Mouse (Mus musculus): ENCODE data around the gene Pinlyp. TPM values are rescaled to one million over a fixed set of nuclear protein-coding genes. Genes with fewer than 3 reads are reported as not detected.
A peak's percentile ranks its signal among the peaks of the same experiment; 100 is the strongest.
"Not testable (repeated sequence)": the region's sequence is repeated elsewhere in the genome, so short reads cannot be mapped to it uniquely, and the experiment has no call there.

Pinlyp gene
- polyA plus RNA-seq, 1 experiment from 2014 or later, result not detected

- H3K4me1 ChIP-seq (replicated peaks; ENCODE audit: control insufficient read depth, insufficient read depth, low read length), result no peaks in the 10 kb centered on the region
- no peak overlapping the region for H3K4me3 ChIP-seq (replicated peaks; ENCODE audit: low read length)
- H3K27ac ChIP-seq, result no peak overlapping the region
- WGBS, result 59% methylated on average over 5 of the region's 5 CpGs
- no peak overlapping the region for H3K4me2 ChIP-seq (replicated peaks)
- H3K36me3 ChIP-seq (replicated peaks; ENCODE audit: control insufficient read depth, insufficient read depth), result peaks cover 9% of the 10 kb centered on the region; the same call in 1 of the 2 replicates
- no peaks in the 10 kb centered on the region for H3K27me3 ChIP-seq (ENCODE audit: control insufficient read depth, insufficient read depth, low read length)
- ATAC-seq (ENCODE audit: low FRiP score), result no peak
- DNase-seq (ENCODE audit: low spot score), result no peak
- H3K9ac ChIP-seq, result no peak overlapping the region
- no peaks in the 10 kb centered on the region for H3K9me3 ChIP-seq (ENCODE audit: control insufficient read depth, low read length)
Observed at GRCm38 (mm10) chr7:24522805-24523204, 23.1 kb downstream of the Pinlyp start.

- not testable (repeated sequence) for H3K27ac ChIP-seq; H3K4me3 ChIP-seq (replicated peaks; ENCODE audit: low read length); ATAC-seq (ENCODE audit: low FRiP score); H3K4me2 ChIP-seq (replicated peaks); H3K9ac ChIP-seq; DNase-seq (ENCODE audit: low spot score); H3K4me1 ChIP-seq (replicated peaks; ENCODE audit: control insufficient read depth, insufficient read depth, low read length); H3K9me3 ChIP-seq (ENCODE audit: control insufficient read depth, low read length); H3K27me3 ChIP-seq (ENCODE audit: control insufficient read depth, insufficient read depth, low read length)
- 77% methylated on average over 9 of the region's 10 CpGs for WGBS
- H3K36me3 ChIP-seq (replicated peaks; ENCODE audit: control insufficient read depth, insufficient read depth), result peaks cover 26% of the 10 kb centered on the region
Observed at GRCm38 (mm10) chr7:24520054-24520453, 25.9 kb downstream of the Pinlyp start.

GRCm38 (mm10) chr7:24519130-24519529 lies 26.8 kb downstream of the Pinlyp start:
- Histone ChIP-seq H3K9ac (no peak overlapping the region), H3K4me2 (replicated peaks) (no peak overlapping the region), H3K9me3 (ENCODE audit: control insufficient read depth, low read length) (no peaks in the 10 kb centered on the region), H3K27me3 (ENCODE audit: control insufficient read depth, insufficient read depth, low read length) (no peaks in the 10 kb centered on the region), H3K36me3 (replicated peaks; ENCODE audit: control insufficient read depth, insufficient read depth) (peaks cover 34% of the 10 kb centered on the region), H3K27ac (no peak overlapping the region), H3K4me3 (replicated peaks; ENCODE audit: low read length) (no peak overlapping the region), H3K4me1 (replicated peaks; ENCODE audit: control insufficient read depth, insufficient read depth, low read length) (no peaks in the 10 kb centered on the region)
- 42% methylated on average over 3 of the region's 3 CpGs for WGBS
- ATAC-seq (ENCODE audit: low FRiP score), result no peak
- no peak for DNase-seq (ENCODE audit: low spot score)

GRCm38 (mm10) chr7:24517654-24518053 lies 28.3 kb downstream of the Pinlyp start:
- Histone ChIP-seq H3K4me3 (replicated peaks; ENCODE audit: low read length) (no peak overlapping the region), H3K9me3 (ENCODE audit: control insufficient read depth, low read length) (no peaks in the 10 kb centered on the region), H3K9ac (no peak overlapping the region), H3K36me3 (replicated peaks; ENCODE audit: control insufficient read depth, insufficient read depth) (peaks cover 44% of the 10 kb centered on the region), H3K4me2 (replicated peaks) (no peak overlapping the region), H3K27me3 (ENCODE audit: control insufficient read depth, insufficient read depth, low read length) (no peaks in the 10 kb centered on the region), H3K27ac (peak overlapping the region; percentile 41; the same call in 1 of the 2 replicates), H3K4me1 (replicated peaks; ENCODE audit: control insufficient read depth, insufficient read depth, low read length) (no peaks in the 10 kb centered on the region)
- WGBS, result 43% methylated on average over 6 of the region's 6 CpGs
- ATAC-seq (ENCODE audit: low FRiP score) (no peak), DNase-seq (ENCODE audit: low spot score) (no peak)

- ATAC-seq (ENCODE audit: low FRiP score) (no peak), DNase-seq (ENCODE audit: low spot score) (no peak)
- Histone ChIP-seq H3K9me3 (ENCODE audit: control insufficient read depth, low read length) (no peaks in the 10 kb centered on the region), H3K27me3 (ENCODE audit: control insufficient read depth, insufficient read depth, low read length) (no peaks in the 10 kb centered on the region), H3K36me3 (replicated peaks; ENCODE audit: control insufficient read depth, insufficient read depth) (peaks cover 49% of the 10 kb centered on the region), H3K4me2 (replicated peaks) (no peak overlapping the region), H3K27ac (no peak overlapping the region), H3K4me3 (replicated peaks; ENCODE audit: low read length) (no peak overlapping the region), H3K9ac (no peak overlapping the region), H3K4me1 (replicated peaks; ENCODE audit: control insufficient read depth, insufficient read depth, low read length) (no peaks in the 10 kb centered on the region)
- 29% methylated on average over 5 of the region's 5 CpGs for WGBS
Observed at GRCm38 (mm10) chr7:24517077-24517476, 28.8 kb downstream of the Pinlyp start.

GRCm38 (mm10) chr7:24516319-24516718 lies 29.6 kb downstream of the Pinlyp start:
- DNase-seq (ENCODE audit: low spot score); ATAC-seq (ENCODE audit: low FRiP score); H3K27me3 ChIP-seq (ENCODE audit: control insufficient read depth, insufficient read depth, low read length); H3K9ac ChIP-seq; H3K4me1 ChIP-seq (replicated peaks; ENCODE audit: control insufficient read depth, insufficient read depth, low read length); H3K4me2 ChIP-seq (replicated peaks); H3K27ac ChIP-seq; H3K9me3 ChIP-seq (ENCODE audit: control insufficient read depth, low read length); H3K4me3 ChIP-seq (replicated peaks; ENCODE audit: low read length): not testable (repeated sequence)
- peaks cover 56% of the 10 kb centered on the region for H3K36me3 ChIP-seq (replicated peaks; ENCODE audit: control insufficient read depth, insufficient read depth)
- 61% methylated on average over 8 of the region's 8 CpGs for WGBS

DNA sequence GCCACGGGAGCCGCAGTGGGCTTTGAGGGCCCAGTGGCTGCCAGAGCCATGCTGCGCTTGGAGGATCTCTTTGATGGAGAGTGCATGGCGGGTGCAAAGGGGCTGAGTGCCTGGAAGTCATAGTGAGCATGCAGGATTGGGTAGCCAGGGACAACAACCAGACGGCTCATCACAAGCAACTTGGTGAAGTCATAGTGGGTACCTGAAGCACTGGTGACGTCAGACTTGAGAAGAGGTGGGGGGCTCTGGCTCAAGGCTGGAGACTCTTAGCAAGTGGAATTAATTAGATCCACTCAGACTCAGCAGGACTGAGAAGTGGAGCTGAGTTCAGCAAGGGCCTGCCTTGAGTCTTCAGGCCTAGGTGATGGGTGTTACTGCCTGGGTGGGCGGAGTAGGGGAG lies 33.6 kb downstream of the Pinlyp start, which contains the start of gene AC161166.1:
Gene AC161166.1, minus strand, starts transcription at position 101 of the 400 bp plus-strand sequence.
- no peak within 1 kb of the TSS for H3K9ac ChIP-seq
- 88% methylated on average over 7 of the region's 7 CpGs for WGBS
- peaks cover 14% of the 10 kb centered on the region; the same call in 1 of the 2 replicates for H3K4me1 ChIP-seq (replicated peaks; ENCODE audit: control insufficient read depth, insufficient read depth, low read length)
- no peak within 1 kb of the TSS for H3K4me2 ChIP-seq (replicated peaks)
- H3K4me3 ChIP-seq (replicated peaks; ENCODE audit: low read length), result no peak within 1 kb of the TSS
- DNase-seq (ENCODE audit: low spot score) (no peak), ATAC-seq (ENCODE audit: low FRiP score) (no peak)
- H3K27ac ChIP-seq, result no peak within 1 kb of the TSS
- no peaks in the 10 kb centered on the region for H3K9me3 ChIP-seq (ENCODE audit: control insufficient read depth, low read length)
- peaks cover 53% of the 10 kb centered on the region for H3K36me3 ChIP-seq (replicated peaks; ENCODE audit: control insufficient read depth, insufficient read depth)
- H3K27me3 ChIP-seq (ENCODE audit: control insufficient read depth, insufficient read depth, low read length), result no peaks in the 10 kb centered on the region

- peaks cover 27% of the 10 kb centered on the region for H3K4me1 ChIP-seq (replicated peaks; ENCODE audit: control insufficient read depth, insufficient read depth, low read length)
- no peaks in the 10 kb centered on the region for H3K27me3 ChIP-seq (ENCODE audit: control insufficient read depth, insufficient read depth, low read length)
- H3K4me2 ChIP-seq (replicated peaks), result peak overlapping the region; percentile 81
- peak; percentile 57 for DNase-seq (ENCODE audit: low spot score)
- peak; percentile 12; the same call in 1 of the 2 replicates for ATAC-seq (ENCODE audit: low FRiP score)
- no peaks in the 10 kb centered on the region for H3K9me3 ChIP-seq (ENCODE audit: control insufficient read depth, low read length)
- peak overlapping the region; percentile 91 for H3K9ac ChIP-seq
- H3K27ac ChIP-seq, result peak overlapping the region; percentile 100
- peak overlapping the region; percentile 69 for H3K4me3 ChIP-seq (replicated peaks; ENCODE audit: low read length)
- peaks cover 32% of the 10 kb centered on the region for H3K36me3 ChIP-seq (replicated peaks; ENCODE audit: control insufficient read depth, insufficient read depth)
- 1% methylated on average over 20 of the region's 20 CpGs for WGBS
Observed at GRCm38 (mm10) chr7:24507726-24508114, 38.2 kb downstream of the Pinlyp start.

GRCm38 (mm10) chr7:24506838-24507725 lies 38.8 kb downstream of the Pinlyp start, which contains the start of gene Zfp428:
TSS of gene Zfp428 (plus strand) at chr7:24507006.
- ATAC-seq (ENCODE audit: low FRiP score), result peak; percentile 91
- WGBS, result under 1% methylated on average over 80 of the region's 84 CpGs
- H3K4me1 ChIP-seq (replicated peaks; ENCODE audit: control insufficient read depth, insufficient read depth, low read length), result peaks cover 27% of the 10 kb centered on the region

More at GRCm38 (mm10) chr7:24506838-24507725, 38.8 kb downstream of the Pinlyp start, which contains the start of gene Zfp428:
- peak within 1 kb of the TSS; percentile 100 for H3K27ac ChIP-seq
- H3K9ac ChIP-seq, result peak within 1 kb of the TSS; percentile 91
- DNase-seq (ENCODE audit: low spot score), result peak; percentile 92
- peak within 1 kb of the TSS; percentile 81 for H3K4me2 ChIP-seq (replicated peaks)
- peaks cover 34% of the 10 kb centered on the region for H3K36me3 ChIP-seq (replicated peaks; ENCODE audit: control insufficient read depth, insufficient read depth)
- no peaks in the 10 kb centered on the region for H3K27me3 ChIP-seq (ENCODE audit: control insufficient read depth, insufficient read depth, low read length)
- H3K9me3 ChIP-seq (ENCODE audit: control insufficient read depth, low read length), result no peaks in the 10 kb centered on the region
- peak within 1 kb of the TSS; percentile 69 for H3K4me3 ChIP-seq (replicated peaks; ENCODE audit: low read length)

Data from hindbrain, embryonic 14.5 days (tissue).